Mouse (Mus musculus) heart, embryonic 13.5 days (tissue): ENCODE measurements around the gene Dock3. TPM values are rescaled to one million over a fixed set of nuclear protein-coding genes. Genes with fewer than 3 reads are reported as not detected.

ENCODE experiments used
- ATAC-seq: fragments of 200-750 bp; cut with Nextera tagmentation; 2 replicates; pipeline ENCODE4 v1.8.0; 2017; ENCODE audit warnings: moderate TSS enrichment; ENCODE audit not compliant: insufficient number of reproducible peaks, low FRiP score, low TSS enrichment; ENCODE audit errors: extremely low read depth
- H3K27ac ChIP-seq: fragments of 300-500 bp; sonication (generic); replicated peaks from 2 replicates; pipeline ENCODE4 v1.5.1; 2015; ENCODE audit warnings: moderate library complexity, mild to moderate bottlenecking, inconsistent platforms
- H3K27me3 ChIP-seq: fragments of 300-500 bp; sonication (generic); replicated peaks from 2 replicates; pipeline ENCODE4 v1.6.1; 2015; ENCODE audit warnings: mild to moderate bottlenecking, inconsistent platforms
- H3K36me3 ChIP-seq: fragments of 300-500 bp; sonication (generic); 2 replicates; pipeline ENCODE4 v1.6.1; 2015; ENCODE audit warnings: mild to moderate bottlenecking, inconsistent platforms
- H3K4me1 ChIP-seq: fragments of 300-500 bp; sonication (generic); 2 replicates; pipeline ENCODE4 v1.6.1; 2015; ENCODE audit warnings: inconsistent platforms
- H3K4me2 ChIP-seq: fragments of 300-500 bp; sonication (generic); 2 replicates; pipeline ENCODE4 v1.6.1; 2015; ENCODE audit warnings: inconsistent platforms, mild to moderate bottlenecking, moderate library complexity
- H3K4me3 ChIP-seq: fragments of 300-500 bp; sonication (generic); 2 replicates; pipeline ENCODE4 v1.5.1; 2015; ENCODE audit warnings: moderate library complexity, mild to moderate bottlenecking, inconsistent platforms
- H3K9ac ChIP-seq: fragments of 300-500 bp; sonication (generic); 2 replicates; pipeline ENCODE4 v1.6.1; 2015; ENCODE audit warnings: inconsistent platforms, mild to moderate bottlenecking, moderate library complexity
- H3K9me3 ChIP-seq: fragments of 300-500 bp; sonication (generic); 2 replicates; pipeline ENCODE4 v1.6.1; 2016; ENCODE audit warnings: inconsistent platforms
- WGBS: fragments of 180-500 bp; shearing (Covaris S2); methylation state at CpG from one replicate; pipeline ENCODE4 v1.1.7; 2015; ENCODE audit warnings: mixed read lengths; 5-methylcytosine and 5-hydroxymethylcytosine counted together
- microRNA-seq: library from miRNA; unstranded; fragments of <30 nt; microRNA quantifications from one replicate; pipeline ENCODE4, GENCODE M21; 2016
- polyA plus RNA-seq: library from polyadenylated mRNA; unstranded; fragments of >200 nt; fragmentation: Nextera tagmentation; extraction: Ambion mirVana; gene quantifications from 2 replicates; pipeline ENCODE4 v1.2.1, GENCODE M21; 2015

Gene Dock3
- polyA plus RNA-seq, 1 experiment from 2014 or later, result 0.29 TPM

DNA sequence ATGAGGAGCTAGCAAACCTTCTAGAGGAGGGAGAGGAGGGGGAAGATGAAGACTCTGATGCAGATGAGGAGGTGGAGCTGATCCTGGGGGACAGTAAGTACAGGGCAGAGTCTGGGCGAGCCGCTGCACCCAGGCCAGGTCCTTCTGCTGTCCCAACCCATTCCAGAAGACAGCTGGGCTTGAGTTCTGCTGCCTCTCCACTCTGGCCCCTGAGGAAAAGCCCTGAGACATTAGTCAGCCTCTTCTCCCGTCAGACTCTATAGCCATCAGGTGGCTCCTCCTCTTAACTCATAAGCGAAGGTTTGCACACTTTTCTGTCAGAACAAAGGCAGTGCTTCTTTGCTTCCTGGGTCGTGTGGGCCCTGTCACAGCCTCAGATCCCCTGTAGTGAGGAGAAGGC, 357.5 kb downstream of the Dock3 start:
- no peak overlapping the region for H3K4me3 ChIP-seq
- no peak overlapping the region for H3K4me2 ChIP-seq
- no peaks in the 10 kb centered on the region for H3K9me3 ChIP-seq
- H3K9ac ChIP-seq, result no peak overlapping the region
- no peak overlapping the region for H3K27ac ChIP-seq
- H3K4me1 ChIP-seq, result no peaks in the 10 kb centered on the region
- WGBS, result 85% methylated on average over 5 of the region's 5 CpGs
- no peak for ATAC-seq
- H3K36me3 ChIP-seq, result peaks cover 85% of the 10 kb centered on the region
- H3K27me3 ChIP-seq, result no peaks in the 10 kb centered on the region

DNA sequence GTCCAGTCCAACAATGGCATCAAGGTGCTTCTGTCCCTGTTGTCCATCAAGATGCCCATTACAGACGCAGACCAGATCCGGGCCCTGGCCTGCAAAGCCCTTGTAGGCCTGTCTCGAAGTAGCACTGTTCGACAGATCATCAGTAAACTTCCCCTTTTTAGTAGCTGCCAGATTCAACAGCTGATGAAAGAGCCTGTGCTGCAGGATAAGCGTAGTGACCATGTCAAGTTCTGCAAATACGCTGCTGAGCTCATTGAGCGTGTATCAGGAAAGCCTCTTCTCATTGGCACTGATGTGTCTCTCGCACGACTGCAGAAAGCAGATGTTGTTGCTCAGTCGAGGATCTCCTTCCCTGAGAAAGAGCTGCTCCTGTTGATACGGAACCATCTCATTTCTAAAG, 373.7 kb downstream of the Dock3 start:
- Histone ChIP-seq H3K27me3 (no peaks in the 10 kb centered on the region), H3K36me3 (peaks cover 91% of the 10 kb centered on the region)

DNA sequence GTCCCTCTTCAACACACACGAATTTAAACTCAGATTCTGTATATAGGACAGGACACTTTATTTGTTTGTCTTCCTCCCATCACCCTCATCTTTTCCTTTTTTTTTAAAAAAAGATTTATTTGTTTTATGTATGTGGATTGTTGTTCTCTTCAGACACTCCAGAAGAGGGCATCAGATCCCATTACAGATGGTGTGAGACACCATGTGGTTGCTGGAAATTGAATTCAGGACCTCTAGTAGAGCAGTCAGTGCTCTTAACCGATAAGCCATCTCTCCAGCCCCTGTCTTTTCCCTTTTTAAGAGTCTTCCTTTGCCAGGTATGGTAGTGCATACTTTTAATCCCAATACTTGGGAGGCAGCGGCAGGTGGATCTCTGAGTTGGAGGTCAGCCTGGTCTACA, 375.0 kb downstream of the Dock3 start:
- Histone ChIP-seq H3K36me3 (peaks cover 91% of the 10 kb centered on the region), H3K9ac (no peak overlapping the region), H3K27me3 (no peaks in the 10 kb centered on the region), H3K4me3 (no peak overlapping the region), H3K9me3 (no peaks in the 10 kb centered on the region), H3K27ac (no peak overlapping the region), H3K4me2 (no peak overlapping the region), H3K4me1 (no peaks in the 10 kb centered on the region)
- 74% methylated on average over 3 of the region's 3 CpGs for WGBS
- no peak for ATAC-seq

More for the DNA sequence above, 373.7 kb downstream of the Dock3 start:
- H3K4me3 ChIP-seq, result no peak overlapping the region
- no peaks in the 10 kb centered on the region for H3K4me1 ChIP-seq
- no peak for ATAC-seq
- no peak overlapping the region for H3K27ac ChIP-seq
- H3K9me3 ChIP-seq, result no peaks in the 10 kb centered on the region
- 81% methylated on average over 11 of the region's 11 CpGs for WGBS
- no peak overlapping the region for H3K9ac ChIP-seq
- no peak overlapping the region for H3K4me2 ChIP-seq

Small RNA genes within 50 kb of the gene (microRNA-seq; reads per million reads assigned to microRNA genes)
- gene Gm22238, result not detected

Other genes starting within 250 kb of the Dock3 start
- gene Mapkapk3, start 58.0 kb upstream of the Dock3 start, polyA plus RNA-seq, result 5.1 and 7.0 TPM in 2 replicates
- gene Cish, start 64.1 kb upstream of the Dock3 start, polyA plus RNA-seq, result 17.2 and 18.7 TPM in 2 replicates
- 11.4 and 12.0 TPM in 2 replicates for gene Hemk1, start 106.4 kb upstream of the Dock3 start, polyA plus RNA-seq
- gene 6430571L13Rik, start 108.7 kb upstream of the Dock3 start, polyA plus RNA-seq, result 0.79 and 1.1 TPM in 2 replicates
- 3.8 and 4.1 TPM in 2 replicates for gene Cacna2d2, start 167.7 kb upstream of the Dock3 start, polyA plus RNA-seq